Mouse (Mus musculus) hindbrain, embryonic 11.5 days (tissue): Measurements from ENCODE around the gene Ttll12. TPM values are rescaled to one million over a fixed set of nuclear protein-coding genes. Genes with fewer than 3 reads are reported as not detected.

Source experiments
- ATAC-seq: fragments of 200-750 bp; cut with Nextera tagmentation; 2 replicates; pipeline ENCODE4 v1.8.0; 2017; ENCODE audit warnings: mild to moderate bottlenecking, moderate TSS enrichment, moderate library complexity; ENCODE audit not compliant: low FRiP score
- DNase-seq: peaks from one replicate; pipeline ENCODE4 v3.0.0-alpha.2; 2015; ENCODE audit warnings: low spot score
- H3K27ac ChIP-seq: fragments of 300-500 bp; sonication (generic); 2 replicates; pipeline ENCODE4 v1.5.1; 2014; ENCODE audit warnings: mild to moderate bottlenecking, low read depth, low read length
- H3K27me3 ChIP-seq: fragments of 300-500 bp; sonication (generic); 2 replicates; pipeline ENCODE4 v1.6.1; 2014; ENCODE audit warnings: mild to moderate bottlenecking, low read length, moderate library complexity, mixed read lengths; ENCODE audit not compliant: control insufficient read depth, insufficient read depth
- H3K36me3 ChIP-seq: fragments of 300-500 bp; sonication (generic); 2 replicates; pipeline ENCODE4 v1.6.1; 2014; ENCODE audit warnings: mild to moderate bottlenecking, low read length, moderate library complexity, mixed read lengths; ENCODE audit not compliant: control insufficient read depth, insufficient read depth
- H3K4me1 ChIP-seq: fragments of 300-500 bp; sonication (generic); replicated peaks from 2 replicates; pipeline ENCODE4 v1.6.1; 2014; ENCODE audit warnings: low read length, mixed read lengths; ENCODE audit not compliant: control insufficient read depth, insufficient read depth
- H3K4me2 ChIP-seq: fragments of 300-500 bp; sonication (generic); replicated peaks from 2 replicates; pipeline ENCODE4 v1.6.1; 2014; ENCODE audit warnings: mild to moderate bottlenecking, low read depth, low read length
- H3K4me3 ChIP-seq: fragments of 300-500 bp; sonication (generic); 2 replicates; pipeline ENCODE4 v1.5.1; 2014; ENCODE audit warnings: low read depth, low read length
- H3K9ac ChIP-seq: fragments of 300-500 bp; sonication (generic); 2 replicates; pipeline ENCODE4 v1.6.1; 2014; ENCODE audit warnings: low read depth, low read length
- H3K9me3 ChIP-seq: fragments of 300-500 bp; sonication (generic); 2 replicates; pipeline ENCODE4 v1.6.1; 2016; ENCODE audit warnings: low read length; ENCODE audit not compliant: control insufficient read depth
- WGBS: fragments of 180-500 bp; shearing (Covaris S2); extraction: QIAGEN DNeasy Blood & Tissue Kit; methylation state at CpG from one replicate; pipeline ENCODE4 v1.1.7; 2014; 5-methylcytosine and 5-hydroxymethylcytosine counted together
- polyA plus RNA-seq: library from polyadenylated mRNA; unstranded; fragments of >200 nt; fragmentation: Nextera tagmentation; extraction: Ambion mirVana; gene quantifications from 2 replicates; pipeline ENCODE4 v1.2.1, GENCODE M21; 2014

The Ttll12 gene
- polyA plus RNA-seq, 1 experiment from 2014 or later = 43.4 TPM

DNA sequence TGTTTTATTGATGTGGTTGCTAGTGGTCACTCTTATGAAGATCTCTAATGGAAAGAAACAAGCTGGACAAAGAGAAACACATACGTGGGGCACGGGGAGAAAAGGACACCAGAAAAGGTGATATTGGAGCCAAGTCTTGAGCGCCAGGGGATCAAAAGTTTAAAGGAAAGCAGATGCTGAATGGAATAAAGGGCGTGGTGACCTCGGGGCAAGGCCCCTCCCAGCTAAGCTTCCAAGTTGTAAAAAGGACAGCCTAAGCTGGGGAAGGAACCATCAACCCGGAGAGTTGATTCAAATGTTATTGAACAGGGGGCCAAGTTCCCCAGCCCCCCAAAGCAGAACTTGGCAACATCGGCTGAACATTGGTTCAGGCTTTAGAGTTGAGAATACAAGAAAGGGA, 36.1 kb upstream of the Ttll12 start:
- H3K36me3 ChIP-seq = peaks cover 9% of the 10 kb centered on the region
- DNase-seq = no peak

DNA sequence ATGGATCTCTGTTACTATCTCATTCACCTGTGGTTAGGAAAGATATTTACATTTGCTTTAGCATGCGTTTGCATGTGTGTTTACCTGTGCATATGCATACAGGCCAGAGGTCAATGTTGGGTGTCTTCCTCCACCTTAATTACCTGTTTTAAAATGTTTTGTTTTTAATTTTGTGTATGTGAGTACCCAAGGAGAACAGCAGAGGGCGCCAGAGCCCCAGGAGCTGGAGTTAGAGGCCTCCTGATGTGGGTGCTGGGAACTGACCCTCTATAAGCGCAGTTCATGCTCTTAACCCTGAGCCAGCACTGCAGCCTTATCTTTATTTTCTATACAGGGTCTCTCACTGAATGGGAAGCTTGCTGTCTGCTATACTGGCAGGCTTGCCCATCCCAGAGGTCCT, 34.8 kb upstream of the Ttll12 start:
- no peak for ATAC-seq
- no peaks in the 10 kb centered on the region for H3K4me1 ChIP-seq
- no peak overlapping the region for H3K4me3 ChIP-seq
- H3K4me2 ChIP-seq = no peak overlapping the region
- no peak for DNase-seq
- peaks cover 9% of the 10 kb centered on the region for H3K36me3 ChIP-seq
- H3K27me3 ChIP-seq = no peaks in the 10 kb centered on the region
- 78% methylated on average over 3 of the region's 3 CpGs for WGBS
- H3K9me3 ChIP-seq = peaks cover 4% of the 10 kb centered on the region; the same call in 1 of the 2 replicates
- no peak overlapping the region for H3K9ac ChIP-seq
- no peak overlapping the region for H3K27ac ChIP-seq

More for the DNA sequence above, 36.1 kb upstream of the Ttll12 start:
- WGBS = 84% methylated on average over 7 of the region's 7 CpGs
- H3K4me1 ChIP-seq = no peaks in the 10 kb centered on the region
- no peaks in the 10 kb centered on the region for H3K27me3 ChIP-seq
- no peak overlapping the region for H3K9ac ChIP-seq
- H3K9me3 ChIP-seq = peaks cover 4% of the 10 kb centered on the region; the same call in 1 of the 2 replicates
- no peak overlapping the region for H3K4me2 ChIP-seq
- no peak for ATAC-seq
- no peak overlapping the region for H3K27ac ChIP-seq
- no peak overlapping the region for H3K4me3 ChIP-seq

DNA sequence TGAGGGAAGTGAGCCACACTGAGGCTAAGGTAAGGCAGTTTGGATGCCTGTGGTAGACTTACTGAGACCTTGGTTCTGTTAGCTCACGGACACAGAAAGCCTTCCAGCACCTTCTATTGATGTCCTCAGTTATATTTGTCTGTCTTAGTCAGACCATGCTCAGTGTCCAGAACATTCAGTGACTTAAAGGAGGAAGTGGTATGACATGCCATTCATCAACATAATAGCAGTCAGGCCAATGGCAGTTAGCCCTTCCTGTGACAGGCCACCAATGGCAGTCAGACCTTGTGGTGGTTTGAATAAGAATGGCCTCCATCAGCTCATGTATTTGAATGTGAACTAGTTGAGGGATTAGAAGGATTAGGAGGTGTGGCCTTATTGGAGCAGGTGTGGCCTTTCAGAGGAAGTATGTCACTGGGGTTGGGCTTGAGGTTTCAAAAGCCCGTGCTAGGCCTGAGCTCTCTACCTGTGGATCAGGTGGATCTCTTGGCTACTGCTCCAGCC, 31.2 kb upstream of the Ttll12 start:
- H3K36me3 ChIP-seq = peaks cover 9% of the 10 kb centered on the region
- ATAC-seq = no peak
- H3K4me3 ChIP-seq = no peak overlapping the region
- WGBS = 96% methylated on average over 2 of the region's 2 CpGs
- H3K4me1 ChIP-seq = no peaks in the 10 kb centered on the region
- no peak for DNase-seq
- H3K27me3 ChIP-seq = no peaks in the 10 kb centered on the region
- no peak overlapping the region for H3K27ac ChIP-seq
- no peak overlapping the region for H3K9ac ChIP-seq
- H3K9me3 ChIP-seq = peaks cover 4% of the 10 kb centered on the region; the same call in 1 of the 2 replicates
- H3K4me2 ChIP-seq = no peak overlapping the region

- H3K9ac ChIP-seq = no peak overlapping the region
- H3K4me1 ChIP-seq = no peaks in the 10 kb centered on the region
- H3K27ac ChIP-seq = no peak overlapping the region
- H3K9me3 ChIP-seq = no peaks in the 10 kb centered on the region
- DNase-seq = no peak
- WGBS = 87% methylated on average over 3 of the region's 3 CpGs
- no peaks in the 10 kb centered on the region; the same call in 1 of the 2 replicates for H3K27me3 ChIP-seq
- H3K4me2 ChIP-seq = no peak overlapping the region
- H3K4me3 ChIP-seq = no peak overlapping the region
- 0 out of 2 replicates have a peak, but pooled peaks cover 2% of the 10 kb centered on the region for H3K36me3 ChIP-seq
- no peak for ATAC-seq
These were observed 20.3 kb upstream of the Ttll12 start for GRCm38 (mm10) chr15:83615245-83615644.

GRCm38 (mm10) chr15:83607115-83607802, 12.3 kb upstream of the Ttll12 start:
- Histone ChIP-seq H3K27ac (no peak overlapping the region), H3K4me1 (no peaks in the 10 kb centered on the region), H3K27me3 (no peaks in the 10 kb centered on the region), H3K9ac (no peak overlapping the region), H3K4me3 (no peak overlapping the region), H3K4me2 (no peak overlapping the region), H3K9me3 (no peaks in the 10 kb centered on the region), H3K36me3 (peaks cover 5% of the 10 kb centered on the region; the same call in 1 of the 2 replicates)
- ATAC-seq (no peak), DNase-seq (peak; percentile 78)
- WGBS = 53% methylated on average over 15 of the region's 15 CpGs

- Histone ChIP-seq H3K27me3 (no peaks in the 10 kb centered on the region), H3K36me3 (peaks cover 5% of the 10 kb centered on the region; the same call in 1 of the 2 replicates), H3K27ac (no peak overlapping the region), H3K9me3 (no peaks in the 10 kb centered on the region), H3K9ac (no peak overlapping the region), H3K4me1 (no peaks in the 10 kb centered on the region), H3K4me3 (no peak overlapping the region), H3K4me2 (no peak overlapping the region)
- 94% methylated on average over 8 of the region's 8 CpGs for WGBS
- no peak for DNase-seq
- no peak for ATAC-seq
These were observed 11.7 kb upstream of the Ttll12 start for GRCm38 (mm10) chr15:83606700-83607099.

DNA sequence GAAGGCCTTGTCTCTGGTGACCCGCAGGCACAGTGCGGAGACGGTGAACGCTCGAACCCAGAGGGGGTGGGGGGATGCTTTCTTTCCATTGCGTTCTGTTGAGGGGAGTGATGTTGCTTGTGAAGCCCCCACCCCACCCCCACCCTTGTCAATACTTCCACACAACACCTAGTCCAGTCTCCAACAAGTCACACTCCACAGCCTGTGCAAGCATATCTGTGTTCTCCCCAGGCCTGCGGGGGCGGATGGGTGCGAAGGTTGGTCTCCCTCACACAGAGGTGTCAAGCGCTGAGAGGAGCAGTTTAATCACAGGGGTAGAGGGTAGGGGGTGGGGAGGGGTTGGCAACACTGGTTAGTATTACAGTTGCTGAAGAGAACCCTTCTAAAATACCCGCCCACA, 11.3 kb upstream of the Ttll12 start:
- H3K27ac ChIP-seq = no peak overlapping the region
- no peaks in the 10 kb centered on the region for H3K9me3 ChIP-seq
- H3K4me2 ChIP-seq = no peak overlapping the region
- H3K4me1 ChIP-seq = no peaks in the 10 kb centered on the region
- no peak overlapping the region for H3K9ac ChIP-seq
- ATAC-seq (no peak), DNase-seq (no peak)
- peaks cover 5% of the 10 kb centered on the region; the same call in 1 of the 2 replicates for H3K36me3 ChIP-seq
- H3K27me3 ChIP-seq = no peaks in the 10 kb centered on the region
- H3K4me3 ChIP-seq = no peak overlapping the region
- WGBS = 93% methylated on average over 11 of the region's 11 CpGs

DNA sequence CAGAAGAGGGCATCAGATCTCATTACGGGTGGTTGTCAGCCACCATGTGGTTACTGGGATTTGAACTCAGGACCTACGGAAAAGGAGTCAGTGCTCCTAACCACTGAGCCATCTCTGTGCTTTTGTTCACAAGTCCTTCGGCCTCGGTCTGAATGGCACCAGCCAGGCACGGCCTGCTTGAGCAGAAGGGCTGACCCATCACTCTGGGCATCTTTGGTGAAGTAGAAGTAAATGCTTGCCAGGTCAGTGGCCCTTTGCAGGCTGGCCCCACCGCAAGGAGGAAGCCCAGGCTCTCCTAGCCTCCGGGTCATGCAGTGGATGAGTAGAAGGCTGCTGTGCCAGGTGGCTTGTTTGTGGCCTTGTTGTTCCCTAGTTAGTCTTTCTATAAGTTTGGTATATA, 8.5 kb upstream of the Ttll12 start:
- no peaks in the 10 kb centered on the region for H3K9me3 ChIP-seq
- no peak overlapping the region for H3K9ac ChIP-seq
- H3K27me3 ChIP-seq = no peaks in the 10 kb centered on the region
- no peak overlapping the region for H3K4me2 ChIP-seq
- DNase-seq (peak; percentile 7), ATAC-seq (no peak)
- no peaks in the 10 kb centered on the region for H3K4me1 ChIP-seq
- H3K27ac ChIP-seq = no peak overlapping the region
- H3K36me3 ChIP-seq = peaks cover 5% of the 10 kb centered on the region; the same call in 1 of the 2 replicates
- 92% methylated on average over 7 of the region's 7 CpGs for WGBS
- no peak overlapping the region for H3K4me3 ChIP-seq

DNA sequence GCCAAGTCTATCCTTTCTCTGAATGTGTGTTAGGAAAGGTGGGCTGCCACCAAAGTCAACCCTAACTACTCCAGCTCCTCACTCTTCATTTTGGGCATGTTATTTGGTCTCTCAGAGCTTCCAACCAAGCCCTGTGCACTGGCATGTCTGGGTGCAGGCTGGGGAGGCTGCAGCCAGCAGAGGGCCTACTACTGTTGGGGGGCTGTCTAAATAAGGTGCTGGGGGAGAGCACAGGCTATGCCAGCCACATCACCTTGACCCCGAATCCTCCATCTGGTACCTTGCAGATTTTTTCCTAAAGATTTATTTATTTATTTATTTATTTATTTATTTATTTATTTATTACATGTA, 8.1 kb upstream of the Ttll12 start:
- no peak overlapping the region for H3K4me2 ChIP-seq
- no peak overlapping the region for H3K27ac ChIP-seq
- H3K4me1 ChIP-seq = no peaks in the 10 kb centered on the region
- no peak overlapping the region for H3K4me3 ChIP-seq
- H3K9ac ChIP-seq = no peak overlapping the region
- ATAC-seq (no peak), DNase-seq (no peak)
- peaks cover 5% of the 10 kb centered on the region; the same call in 1 of the 2 replicates for H3K36me3 ChIP-seq
- no peaks in the 10 kb centered on the region for H3K27me3 ChIP-seq
- H3K9me3 ChIP-seq = no peaks in the 10 kb centered on the region
- WGBS = 90% methylated on average over 1 of the region's 1 CpGs
